Mouse (Mus musculus) myocyte (in vitro differentiated cells): ENCODE measurements around the gene Soga3. TPM values are rescaled to one million over a fixed set of nuclear protein-coding genes. Genes with fewer than 3 reads are reported as not detected.

Source experiments
- H3K27me3 ChIP-seq: one replicate; pipeline ENCODE4 v1.6.1; 2011; ENCODE audit not compliant: control insufficient read depth, insufficient read depth, insufficient read length
- H3K36me3 ChIP-seq: one replicate; pipeline ENCODE4 v1.6.1; 2011; ENCODE audit not compliant: control insufficient read depth, insufficient read depth
- H3K4me2 ChIP-seq: one replicate; pipeline ENCODE4 v1.6.1; 2011; ENCODE audit warnings: low read depth, control low read depth
- H3K4me3 ChIP-seq: one replicate; pipeline ENCODE4 v1.5.1; 2011; ENCODE audit warnings: mild to moderate bottlenecking, control low read depth, moderate library complexity
- H3K79me2 ChIP-seq: one replicate; pipeline ENCODE4 v1.6.1; 2011; ENCODE audit not compliant: control insufficient read depth, insufficient read depth
- H3ac ChIP-seq: one replicate; pipeline ENCODE4 v1.6.1; 2011; ENCODE audit not compliant: control insufficient read depth, insufficient read length
- CEBPB ChIP-seq: IDR thresholded peaks from 2 replicates; pipeline ENCODE4 v1.6.1; 2011; ENCODE audit warnings: mild to moderate bottlenecking, moderate library complexity; ENCODE audit not compliant: poor library complexity, insufficient read depth, severe bottlenecking
- E2F4 ChIP-seq: IDR thresholded peaks from one replicate; pipeline ENCODE4 v1.6.1; 2011; ENCODE audit warnings: mild to moderate bottlenecking, control low read depth, moderate library complexity; ENCODE audit not compliant: insufficient read depth
- MAX ChIP-seq: IDR thresholded peaks from one replicate; pipeline ENCODE4 v1.6.1; 2011; ENCODE audit warnings: low read depth, mild to moderate bottlenecking, control low read depth
- MYOD1 ChIP-seq, 3 experiments: IDR thresholded peaks; one replicate each; pipeline ENCODE4 v1.6.1; 2011; ENCODE audit warnings: control low read depth in 2 of 3, low read depth in 2 of 3, mild to moderate bottlenecking in 2 of 3, moderate library complexity in 1 of 3; ENCODE audit not compliant: insufficient read length in 2 of 3, control insufficient read depth in 1 of 3
- MYOG ChIP-seq, 3 experiments: IDR thresholded peaks; one replicate each; pipeline ENCODE4 v1.6.1; 2011; ENCODE audit warnings: control low read depth in 2 of 3, low read depth in 2 of 3, mild to moderate bottlenecking in 2 of 3; ENCODE audit not compliant: insufficient read length in 2 of 3, control insufficient read depth in 1 of 3, insufficient read depth in 1 of 3
- POLR2A ChIP-seq: IDR thresholded peaks from one replicate; pipeline ENCODE4 v1.6.1; 2011; ENCODE audit warnings: low read depth, mild to moderate bottlenecking, control low read depth, moderate library complexity; ENCODE audit not compliant: insufficient read length
- POLR2AphosphoS2 ChIP-seq: IDR thresholded peaks from one replicate; pipeline ENCODE4 v1.6.1; 2011; ENCODE audit warnings: low read depth, control low read depth; ENCODE audit not compliant: insufficient read length
- REST ChIP-seq: IDR thresholded peaks from one replicate; pipeline ENCODE4 v1.6.1; 2011; ENCODE audit warnings: mild to moderate bottlenecking, control low read depth, moderate library complexity; ENCODE audit not compliant: insufficient read depth, insufficient read length
- SRF ChIP-seq: IDR thresholded peaks from one replicate; pipeline ENCODE4 v1.6.1; 2011; ENCODE audit warnings: low read depth; ENCODE audit not compliant: control insufficient read depth, insufficient read length
- TCF12 ChIP-seq: IDR thresholded peaks from one replicate; pipeline ENCODE4 v1.6.1; 2011; ENCODE audit warnings: mild to moderate bottlenecking, control low read depth; ENCODE audit not compliant: poor library complexity, insufficient read depth, severe bottlenecking
- TCF3 ChIP-seq: IDR thresholded peaks from one replicate; pipeline ENCODE4 v1.6.1; 2011; ENCODE audit warnings: low read depth, control low read depth; ENCODE audit not compliant: insufficient read length
- USF1 ChIP-seq: IDR thresholded peaks from one replicate; pipeline ENCODE4 v1.6.1; 2011; ENCODE audit warnings: low read depth, mild to moderate bottlenecking, control low read depth, moderate library complexity
- polyA plus RNA-seq: library from polyadenylated mRNA; unstranded; fragments of >200 nt; fragmentation: generic; extraction: Trizol; gene quantifications from one replicate; pipeline ENCODE4 v1.2.1, GENCODE M21; 2012; ENCODE audit warnings: missing spikeins

The Soga3 gene
- 1.6 TPM for polyA plus RNA-seq

DNA sequence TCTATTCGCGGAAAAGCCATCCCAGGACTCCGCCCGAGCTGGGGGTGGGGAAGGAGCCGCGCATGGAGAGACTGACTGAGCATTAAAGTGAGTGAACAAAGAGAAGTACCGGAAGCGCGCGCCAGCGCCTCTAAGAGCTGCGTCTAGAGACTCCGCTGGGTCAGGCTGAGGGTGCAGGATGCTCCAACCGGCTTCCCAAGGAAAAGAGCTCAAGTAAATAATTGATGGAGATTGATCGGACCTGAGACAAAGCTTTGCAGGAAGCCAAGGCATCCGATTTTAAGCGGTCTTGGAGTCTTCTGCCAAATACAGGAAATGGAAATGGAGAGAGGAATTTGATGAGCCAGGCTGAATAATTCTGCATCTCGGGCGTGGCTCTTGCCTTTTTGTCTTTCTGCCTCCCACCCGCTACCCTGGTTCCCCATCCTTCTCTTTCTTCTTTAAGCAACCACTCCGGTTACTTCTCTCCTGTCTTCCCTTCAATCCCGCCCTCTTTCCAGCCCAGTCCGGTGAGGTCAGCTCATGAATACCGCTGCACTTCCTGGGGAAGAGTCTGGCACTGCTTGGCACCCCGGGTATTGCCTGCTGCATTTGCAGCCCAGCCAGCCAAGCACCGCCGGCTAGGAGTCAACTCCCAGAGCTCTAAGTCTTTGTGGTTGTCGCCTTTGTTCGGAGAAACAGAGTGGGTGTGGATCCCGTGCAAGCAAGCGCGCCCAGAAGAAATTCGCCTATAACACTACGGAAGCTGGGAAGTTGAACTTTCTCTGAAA is at the start of gene Soga3:
TSS of gene Soga3 (plus strand) at position 274 of the 770 bp plus-strand sequence.
- H3K36me3 ChIP-seq: no peaks in the 10 kb centered on the region
- no peak for TF ChIP-seq TCF12
- peak; percentile 48 for TF ChIP-seq POLR2A
- no peak for TF ChIP-seq TCF3
- H3K4me2 ChIP-seq: peak within 1 kb of the TSS; percentile 85
- H3K4me3 ChIP-seq: peak within 1 kb of the TSS; percentile 43
- H3K79me2 ChIP-seq: no peaks in the 10 kb centered on the region
- H3K27me3 ChIP-seq: no peaks in the 10 kb centered on the region
- H3ac ChIP-seq: no peak within 1 kb of the TSS

DNA sequence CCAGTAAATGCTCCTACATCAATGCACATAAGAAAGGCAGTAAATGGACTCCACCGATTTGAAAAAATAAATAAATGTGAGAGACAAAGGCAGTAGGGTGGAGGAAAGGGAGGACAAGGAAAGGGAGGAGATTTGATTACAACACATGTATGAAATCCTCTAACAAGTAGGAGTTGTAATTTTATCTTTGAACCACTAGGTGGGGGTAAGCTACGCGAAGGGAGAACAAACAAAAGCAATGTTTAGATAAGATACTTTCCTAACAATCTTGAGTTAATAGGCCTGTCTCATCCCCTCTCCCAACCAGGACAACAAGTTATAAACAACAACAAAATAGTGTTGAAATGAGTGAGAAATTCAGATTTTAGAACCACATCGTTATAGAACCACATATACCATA is 36.7 kb upstream of the Soga3 start:
- H3ac ChIP-seq: no peak overlapping the region
- TF ChIP-seq REST (no peak), POLR2AphosphoS2 (no peak), MYOD1 (IDR thresholded peaks at IDR 0.05; ENCODE audit: control insufficient read depth in 1 of 3, insufficient read length in 2 of 3, low read depth in 2 of 3) (no peak), MYOG (IDR thresholded peaks at IDR 0.05; ENCODE audit: control insufficient read depth in 1 of 3, insufficient read depth in 1 of 3, insufficient read length in 2 of 3, low read depth in 2 of 3) (no peak), CEBPB (no peak), E2F4 (no peak), MAX (no peak), USF1 (no peak), SRF (no peak), TCF12 (no peak), POLR2A (no peak), TCF3 (no peak)
- no peak overlapping the region for H3K4me3 ChIP-seq
- no peaks in the 10 kb centered on the region for H3K79me2 ChIP-seq
- H3K27me3 ChIP-seq: no peaks in the 10 kb centered on the region
- H3K36me3 ChIP-seq: no peaks in the 10 kb centered on the region
- H3K4me2 ChIP-seq: no peak overlapping the region

DNA sequence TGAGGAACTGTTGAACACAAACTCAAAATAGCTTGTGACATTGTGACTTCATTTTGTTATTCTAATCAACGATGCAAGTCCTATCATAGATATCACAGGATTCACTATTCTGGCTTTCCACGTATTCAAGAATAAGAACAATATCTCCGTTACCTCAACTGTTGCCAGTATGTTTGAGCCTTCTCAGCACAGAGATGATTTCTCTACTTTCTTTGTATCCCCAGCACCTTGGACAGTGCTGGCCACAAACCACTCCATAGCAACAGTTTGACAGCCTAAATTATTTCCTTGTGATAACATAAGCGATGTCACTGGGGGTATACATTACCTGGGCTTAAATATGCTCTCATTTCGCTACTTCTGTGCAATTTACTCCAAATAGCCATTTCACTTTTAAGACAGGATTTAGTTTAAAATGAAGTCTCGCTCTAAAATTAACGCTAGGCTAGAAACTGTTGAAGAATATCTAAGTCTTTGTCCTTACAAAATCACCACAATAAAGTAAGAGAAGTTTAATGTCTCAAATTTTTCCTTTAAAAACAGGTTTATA is 1.0 kb upstream of the Soga3 start:
- H3K79me2 ChIP-seq: no peaks in the 10 kb centered on the region
- no peaks in the 10 kb centered on the region for H3K27me3 ChIP-seq
- peak overlapping the region; percentile 85 for H3K4me2 ChIP-seq
- no peaks in the 10 kb centered on the region for H3K36me3 ChIP-seq
- H3K4me3 ChIP-seq: peak overlapping the region; percentile 43
- TF ChIP-seq MAX (no peak), REST (peak; percentile 68), POLR2A (no peak), POLR2AphosphoS2 (no peak), USF1 (no peak), CEBPB (no peak), MYOG (IDR thresholded peaks at IDR 0.05; ENCODE audit: control insufficient read depth in 1 of 3, insufficient read depth in 1 of 3, insufficient read length in 2 of 3, low read depth in 2 of 3) (no peak)
- H3ac ChIP-seq: no peak overlapping the region

DNA sequence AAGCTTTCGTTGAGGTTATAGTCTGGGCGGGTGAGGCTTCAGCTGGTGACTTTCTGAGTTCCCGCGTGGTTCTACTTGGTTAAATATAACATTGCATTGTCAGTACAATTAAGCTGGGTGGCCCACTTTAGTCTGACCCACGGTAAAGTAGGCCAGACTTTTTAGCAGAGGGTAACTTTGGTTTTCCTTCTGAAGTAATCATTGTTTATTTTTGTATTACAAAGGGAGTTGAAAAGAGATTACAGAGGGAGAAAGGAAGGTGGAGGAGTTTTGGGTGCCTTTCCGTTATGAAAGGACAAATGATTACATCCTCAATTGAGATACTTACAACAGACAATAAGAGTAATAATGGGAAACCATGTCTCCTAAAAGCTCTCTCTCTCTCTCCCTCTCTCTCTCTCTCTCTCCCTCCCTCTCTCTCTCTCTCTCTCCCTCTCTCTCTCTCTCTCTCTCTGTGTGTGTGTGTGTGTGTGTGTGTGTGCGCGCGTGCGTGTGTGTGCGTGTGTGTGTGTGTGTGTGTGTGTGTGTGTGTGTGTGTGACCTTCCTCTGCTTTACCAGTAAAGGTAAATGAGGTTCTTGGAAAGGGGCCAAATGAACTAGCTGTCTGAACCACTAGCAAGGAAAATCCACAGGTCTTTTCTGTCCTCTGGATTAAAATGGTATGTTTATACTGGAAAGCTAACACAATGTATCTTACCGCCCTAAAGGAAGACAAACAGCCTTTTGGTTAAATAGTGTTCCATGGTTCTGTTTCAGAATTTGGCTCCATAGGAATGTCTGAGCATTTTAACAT is 1.2 kb downstream of the Soga3 start:
- H3ac ChIP-seq: no peak overlapping the region
- H3K4me2 ChIP-seq: peak overlapping the region; percentile 85
- no peaks in the 10 kb centered on the region for H3K79me2 ChIP-seq
- H3K27me3 ChIP-seq: no peaks in the 10 kb centered on the region
- TF ChIP-seq TCF3: no peak
- TF ChIP-seq REST: no peak
- no peak for TF ChIP-seq POLR2A
- H3K4me3 ChIP-seq: peak overlapping the region; percentile 43
- H3K36me3 ChIP-seq: no peaks in the 10 kb centered on the region

DNA sequence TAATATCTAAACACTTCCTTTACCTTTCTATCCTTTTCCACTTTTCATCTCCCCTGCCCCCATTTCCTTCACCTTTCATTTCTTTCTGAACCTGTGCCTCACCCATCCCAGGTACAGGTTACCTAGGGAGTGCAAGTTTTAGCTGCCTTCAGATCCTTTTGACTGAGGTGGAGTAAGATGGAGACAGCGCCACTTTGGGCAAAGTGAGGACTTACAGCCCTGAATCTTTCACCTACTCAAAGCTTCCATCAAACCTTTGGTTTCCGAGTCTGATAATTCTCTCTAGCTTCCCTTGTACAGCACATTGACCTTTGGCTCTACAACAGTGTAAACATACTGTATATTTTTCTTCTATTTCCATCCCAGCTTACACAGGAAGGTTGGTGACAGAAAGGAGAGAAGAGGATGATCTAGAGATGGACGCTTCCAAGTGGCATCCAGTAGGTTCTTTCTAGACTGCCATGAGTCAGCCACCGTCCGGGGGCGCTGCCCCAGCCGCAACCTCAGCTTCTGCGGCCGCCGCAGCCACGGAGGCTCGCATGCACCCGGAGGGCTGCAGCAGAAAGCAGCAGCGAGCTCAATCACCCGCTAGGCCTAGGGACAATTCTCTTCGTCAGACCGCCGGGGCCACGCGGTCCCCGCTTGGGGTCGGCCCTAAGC is 2.7 kb downstream of the Soga3 start:
- H3K27me3 ChIP-seq: no peaks in the 10 kb centered on the region
- H3K36me3 ChIP-seq: peaks cover 4% of the 10 kb centered on the region
- no peak for TF ChIP-seq POLR2A
- no peak for TF ChIP-seq USF1
- no peak for TF ChIP-seq CEBPB
- H3K79me2 ChIP-seq: no peaks in the 10 kb centered on the region
- H3K4me2 ChIP-seq: peak overlapping the region; percentile 85
- no peak overlapping the region for H3ac ChIP-seq
- H3K4me3 ChIP-seq: peak overlapping the region; percentile 4
